Mouse (Mus musculus) left cerebral cortex, postnatal 4 days (tissue): ENCODE results near the gene Lrmda. TPM values are rescaled to one million over a fixed set of nuclear protein-coding genes. Genes with fewer than 3 reads are reported as not detected.

Experiments used
- DNase-seq: peaks from one replicate; pipeline ENCODE4 v3.0.0-alpha.2; 2022
- intact Hi-C: fragments of 180-260 bp; cut with DNase I; formaldehyde crosslinking; loops from one replicate; pipeline ENCODE4 v1.15.1; 2025
- total RNA-seq, 2 experiments: library from RNA; stranded (reverse); gene quantifications; 2 replicates each; pipeline ENCODE4 v1.2.3; 2021

The Lrmda gene
- total RNA-seq, 2 experiments from 2014 or later, result 0.74 TPM; not detected in 1

DNA sequence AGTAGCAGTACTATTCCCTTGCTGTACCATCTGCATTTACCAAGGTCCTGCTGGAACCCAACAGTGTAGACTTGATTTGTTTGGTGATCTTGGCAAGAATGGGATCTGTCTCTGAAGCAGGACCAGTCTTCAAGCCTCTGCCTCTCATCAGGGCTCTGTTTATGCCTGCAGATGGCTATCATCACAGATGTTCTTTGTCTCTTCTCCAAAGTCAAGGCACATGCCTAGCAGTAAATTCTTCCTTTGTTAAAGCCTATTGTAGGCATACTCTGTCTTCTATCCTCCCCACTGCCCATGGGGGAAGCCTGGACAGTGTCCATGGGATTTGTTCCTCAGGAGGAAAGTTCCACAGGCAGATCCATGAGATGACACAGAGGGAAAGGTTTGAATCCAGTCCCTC, 930.0 kb downstream of the Lrmda start:
- intact Hi-C loops, result no loop called here
- DNase-seq, result no peak

- no peak for DNase-seq
- intact Hi-C loops, result no loop called here
Observed at GRCm38 (mm10) chr14:22952981-22953380, 933.5 kb downstream of the Lrmda start.

GRCm38 (mm10) chr14:22960166-22960565, 940.7 kb downstream of the Lrmda start:
- DNase-seq, result no peak
- intact Hi-C loops, result no loop called here

DNA sequence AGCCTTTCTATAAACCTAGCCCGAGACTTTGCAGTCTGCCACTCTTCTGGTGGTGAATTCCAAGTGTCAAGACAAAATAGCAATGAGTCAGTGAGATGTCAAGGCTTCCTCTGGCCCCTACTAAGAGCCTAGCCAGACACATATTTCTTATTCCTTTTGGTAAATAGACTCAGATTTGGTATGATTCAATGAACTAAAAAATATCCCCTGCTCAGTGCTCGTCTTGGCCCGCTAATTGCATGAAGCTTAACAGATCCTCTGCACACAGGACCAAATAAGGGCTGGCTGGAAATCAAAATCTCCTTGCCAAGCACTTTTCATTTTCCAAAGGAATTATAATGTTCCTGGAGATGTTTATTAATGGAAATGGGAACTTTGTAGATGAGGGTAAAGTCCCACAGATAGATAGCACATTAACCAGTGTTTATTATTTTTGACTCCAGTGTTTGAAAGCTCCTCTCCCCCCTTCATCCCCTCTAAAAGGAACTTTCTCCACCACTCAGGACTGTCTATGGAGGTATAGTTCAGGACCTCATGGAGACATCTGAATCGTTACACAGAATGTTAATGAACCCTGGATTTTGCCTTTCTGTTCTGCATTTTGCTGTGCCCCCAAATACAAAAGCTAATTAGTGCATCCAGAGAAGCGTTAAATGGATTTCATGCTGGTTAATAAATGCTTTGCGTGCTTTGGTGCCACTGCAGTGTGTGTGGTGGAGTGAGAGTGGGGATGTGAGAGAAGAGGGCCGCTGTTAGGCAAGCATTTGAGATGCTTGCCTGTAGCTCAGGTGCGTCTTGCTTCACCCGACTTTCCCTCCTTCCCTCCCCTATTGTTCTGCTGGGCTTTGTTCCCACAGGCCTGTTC, 945.5 kb downstream of the Lrmda start:
- intact Hi-C loops, result no loop called here
- DNase-seq, result no peak

DNA sequence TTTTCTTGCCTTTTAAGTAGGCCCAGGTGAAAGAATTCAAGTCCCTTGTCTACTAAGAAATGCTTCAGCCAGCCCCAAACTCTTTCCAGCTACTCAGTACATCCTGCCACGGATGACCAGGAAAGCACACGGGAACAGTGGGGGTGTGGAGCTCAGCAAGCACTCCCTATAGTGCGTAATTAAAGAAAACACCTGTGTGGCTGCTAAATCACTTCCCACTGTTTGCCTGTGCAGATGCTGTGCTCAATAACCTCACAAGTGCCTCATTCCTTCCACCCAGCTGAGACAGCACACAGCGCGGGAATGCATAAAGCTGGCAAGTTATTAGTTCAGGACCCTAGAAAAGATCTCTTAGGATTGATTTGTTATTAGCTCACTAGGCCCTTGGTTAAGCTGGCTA, 949.2 kb downstream of the Lrmda start:
- intact Hi-C loops, result no loop called here
- DNase-seq, result no peak

- DNase-seq, result no peak
- intact Hi-C loops, result no loop called here
Observed at GRCm38 (mm10) chr14:22986736-22987135, 967.2 kb downstream of the Lrmda start.

- DNase-seq, result no peak
- intact Hi-C loops, result no loop called here
Observed at GRCm38 (mm10) chr14:22988090-22988669, 968.7 kb downstream of the Lrmda start.

- intact Hi-C loops, result no loop called here
Observed at GRCm38 (mm10) chr14:22995184-22995935, 975.8 kb downstream of the Lrmda start.

DNA sequence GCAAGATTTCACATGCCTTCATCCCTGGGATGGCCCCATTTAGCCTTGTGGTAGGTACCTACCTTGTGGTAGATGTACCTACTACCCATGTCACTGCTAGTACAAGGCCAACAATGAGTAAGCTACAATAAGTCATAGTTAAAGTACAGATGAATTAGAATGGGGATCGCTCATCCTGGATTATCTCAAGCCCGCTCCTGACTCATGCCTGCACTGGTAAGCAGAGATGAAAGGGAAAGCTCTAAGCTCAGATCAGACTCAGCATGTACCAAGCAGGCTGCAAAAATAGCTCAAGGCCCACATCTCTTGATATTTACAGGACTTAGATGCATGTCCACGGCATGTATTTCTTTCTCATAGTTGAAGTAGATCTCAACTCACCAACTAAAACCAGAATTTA, 979.4 kb downstream of the Lrmda start:
- intact Hi-C loops, result no loop called here
- no peak for DNase-seq

More at GRCm38 (mm10) chr14:22995184-22995935, 975.8 kb downstream of the Lrmda start:
- DNase-seq, result no peak

- DNase-seq, result no peak
- intact Hi-C loops, result no loop called here
Observed at GRCm38 (mm10) chr14:23011989-23012388, 992.5 kb downstream of the Lrmda start.

DNA sequence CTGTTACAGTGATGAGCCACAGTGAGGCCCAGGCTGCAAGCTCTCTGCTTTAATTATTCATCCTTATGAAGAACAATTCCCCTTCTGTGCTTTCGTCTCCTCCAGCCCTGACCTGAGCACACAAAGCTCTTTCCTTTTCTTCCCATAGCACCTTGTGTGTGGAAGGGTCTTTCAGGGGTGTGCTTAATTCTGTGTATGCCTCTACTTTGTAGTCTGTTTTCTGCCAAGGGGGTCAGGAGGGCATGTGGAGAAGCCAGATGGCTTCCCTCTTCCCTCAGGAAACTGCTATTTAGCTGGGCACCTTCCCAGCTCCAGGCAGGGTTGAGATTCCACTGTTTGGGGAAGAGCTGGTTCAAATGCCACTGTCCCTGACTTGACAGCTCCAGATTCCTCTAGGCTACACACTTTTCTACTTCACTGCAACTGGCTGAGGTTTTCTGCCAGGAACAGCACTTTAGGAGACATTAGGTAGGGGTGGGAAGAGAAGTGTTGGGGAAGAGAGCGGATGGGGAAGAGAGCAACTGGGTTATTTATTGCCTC, 995.3 kb downstream of the Lrmda start:
- intact Hi-C loops, result no loop called here
- peak; percentile 69 for DNase-seq

DNA sequence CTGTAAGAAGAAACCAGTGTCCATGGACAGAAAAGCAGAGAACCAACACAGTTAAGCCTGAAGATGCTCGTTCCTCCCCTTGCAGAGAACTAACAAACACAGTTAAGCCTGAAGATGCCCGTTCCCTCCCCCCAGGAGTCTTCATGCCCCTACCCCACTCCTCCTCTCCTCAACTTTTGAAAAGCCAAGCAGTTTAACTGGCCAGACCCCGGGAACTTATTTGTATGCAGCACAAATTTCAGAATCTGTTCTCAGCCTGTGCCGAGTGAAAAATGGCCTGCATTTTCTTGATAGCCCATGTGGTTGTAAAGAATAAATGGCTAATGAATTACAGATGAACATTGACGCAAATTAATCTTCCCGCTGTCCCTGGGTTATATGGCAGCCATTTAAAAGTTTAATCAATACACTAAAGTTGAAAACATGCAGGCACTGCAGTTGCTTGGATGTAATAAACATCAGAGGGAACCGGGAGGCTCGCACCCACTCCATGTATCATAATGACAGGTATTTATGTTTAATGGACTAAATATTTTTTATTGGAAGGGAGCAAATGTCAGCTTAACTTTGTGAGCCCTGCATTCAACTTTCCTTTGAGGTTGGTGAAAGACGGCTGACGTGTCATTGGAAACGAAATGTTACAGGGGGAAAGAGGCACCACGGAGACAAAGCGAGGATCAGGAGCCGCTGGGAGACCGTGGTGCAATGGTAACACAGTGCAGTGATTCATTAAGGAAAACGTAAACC, 996.0 kb downstream of the Lrmda start:
- DNase-seq, result no peak
- intact Hi-C loops, result no loop called here

GRCm38 (mm10) chr14:23016068-23016611, 996.6 kb downstream of the Lrmda start:
- peak; percentile 10 for DNase-seq
- intact Hi-C loops, result no loop called here

DNA sequence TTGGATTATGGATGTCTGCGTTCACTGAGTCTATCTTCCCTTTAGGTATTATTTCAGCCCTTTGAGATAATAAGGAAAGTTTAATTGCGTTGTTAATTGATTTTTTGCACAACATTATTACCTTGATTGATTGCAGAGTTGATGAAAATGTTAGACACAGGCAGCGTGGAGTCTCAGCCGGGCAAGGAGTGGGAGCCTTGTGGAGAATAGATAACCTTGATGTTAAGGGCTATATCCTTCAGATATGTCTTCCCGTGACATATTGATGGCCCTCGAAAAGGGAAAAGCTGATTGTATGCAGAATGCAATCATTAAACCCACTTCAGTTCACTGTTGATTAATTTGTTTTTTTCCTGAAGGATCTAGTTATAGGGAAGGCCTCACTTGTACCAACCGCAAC, 1021.5 kb downstream of the Lrmda start:
- DNase-seq, result no peak
- intact Hi-C loops, result loop anchor here (10.0 kb wide), 2 partner anchors 226 to 656 kb away; no protein-coding TSS in a partner anchor

DNA sequence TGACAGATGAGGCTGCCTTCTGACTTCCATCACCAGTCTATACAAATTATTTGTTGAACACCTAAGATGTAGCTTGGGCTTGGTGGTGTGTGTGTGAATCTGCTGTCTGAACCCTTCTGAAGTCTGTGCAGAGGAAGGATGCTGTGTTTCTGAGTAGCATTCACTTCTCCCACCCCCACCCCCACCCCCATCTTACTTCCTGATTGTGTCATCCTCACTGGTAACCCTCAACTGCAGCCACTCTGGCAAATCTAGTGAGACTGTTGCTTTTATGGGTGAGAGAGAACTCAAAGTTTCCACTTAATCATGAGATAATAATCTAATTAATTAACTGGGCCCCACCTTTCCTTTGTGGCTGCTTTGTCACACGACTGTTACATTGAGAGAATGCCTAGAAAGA, 1025.8 kb downstream of the Lrmda start:
- intact Hi-C loops, result loop anchor here (5.0 to 10.0 kb wide), 5 partner anchors 231 to 1058 kb away; partner anchors contain the start of gene Zfp503

DNA sequence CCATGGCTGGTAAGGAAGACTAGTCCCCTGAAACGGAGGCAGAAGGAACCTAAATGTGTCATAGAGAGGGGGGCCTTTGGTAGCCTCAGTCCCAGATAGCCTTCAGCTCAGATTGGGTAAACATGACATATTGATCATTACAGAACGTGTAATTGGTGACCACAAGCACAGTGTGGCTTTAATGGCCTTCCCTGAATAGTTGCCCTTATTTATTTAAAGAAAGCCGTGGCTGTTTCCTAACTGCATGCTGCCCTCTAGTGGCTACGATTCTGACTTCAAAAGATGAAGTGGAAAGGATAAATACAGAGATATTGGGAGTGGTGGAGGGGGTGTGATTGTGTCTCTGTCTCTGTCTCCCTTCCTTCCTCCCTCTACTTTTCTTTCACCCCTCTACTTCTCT, 1026.8 kb downstream of the Lrmda start:
- peak; percentile 70 for DNase-seq
- intact Hi-C loops, result loop anchor here (5.0 to 10.0 kb wide), 5 partner anchors 232 to 1059 kb away; partner anchors contain the start of gene Zfp503

More for the DNA sequence above, 1025.8 kb downstream of the Lrmda start:
- no peak for DNase-seq

DNA sequence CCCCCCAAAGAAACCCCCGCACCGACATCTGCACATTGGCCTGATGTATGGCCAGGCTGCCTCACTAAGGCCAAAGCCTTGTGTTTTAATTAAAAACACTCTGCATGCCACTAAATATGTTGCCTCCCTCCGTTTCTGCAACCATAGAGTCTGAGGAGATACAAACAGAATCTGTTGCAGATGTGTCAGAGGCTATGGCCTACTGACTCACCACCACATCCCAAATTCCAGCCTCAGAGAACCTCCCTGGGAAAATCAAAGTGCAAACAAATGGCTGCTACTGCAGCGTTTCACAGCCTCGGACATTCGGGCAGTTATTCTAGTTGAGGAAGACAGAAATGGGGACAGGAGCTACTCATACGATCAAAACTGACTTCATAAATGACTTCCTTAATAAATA, 1031.9 kb downstream of the Lrmda start:
- no peak for DNase-seq
- intact Hi-C loops, result no loop called here

DNA sequence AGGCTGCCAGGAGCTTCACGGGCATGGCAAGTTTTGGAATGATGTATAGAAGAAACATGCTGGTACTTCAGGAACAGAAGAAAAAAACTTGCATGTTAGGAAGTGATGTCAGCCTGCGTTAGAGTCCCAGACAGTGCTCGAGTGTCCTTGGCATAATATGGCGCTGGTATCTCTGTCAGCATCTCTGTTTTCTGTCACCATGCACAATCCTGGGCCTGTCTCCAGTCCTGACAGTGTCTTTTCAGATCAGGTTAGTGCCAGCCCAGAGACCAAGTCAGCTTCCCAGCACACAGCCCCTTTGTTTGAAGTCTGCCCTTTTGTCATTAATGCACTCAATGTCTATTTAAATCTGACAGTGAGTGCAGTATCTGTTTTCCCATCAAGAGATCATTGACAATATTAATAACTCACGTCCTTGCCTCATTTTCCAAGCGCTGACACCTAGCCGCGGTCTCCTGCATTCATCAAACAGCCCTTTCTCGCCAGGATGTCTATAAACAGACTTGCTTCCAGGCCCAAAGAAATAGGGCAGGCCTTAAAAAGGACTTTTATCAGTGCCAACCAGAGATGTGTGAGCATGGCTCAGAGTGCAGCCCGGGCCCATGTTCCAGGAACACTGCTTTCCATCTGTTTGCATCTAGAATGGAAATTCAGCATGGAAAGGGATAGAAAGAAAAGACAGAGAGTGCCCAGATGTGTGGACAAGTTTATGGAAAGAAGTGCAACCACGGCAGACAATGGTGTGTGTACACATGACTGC, 1033.5 kb downstream of the Lrmda start:
- no peak for DNase-seq
- intact Hi-C loops, result no loop called here
